Mouse (Mus musculus): Measurements from ENCODE around the gene Gm14214. TPM values are rescaled to one million over a fixed set of nuclear protein-coding genes. Genes with fewer than 3 reads are reported as not detected.

Gm14214 gene
- total RNA-seq, 1 experiment from 2014 or later: not detected

GRCm38 (mm10) chr2:154774032-154774431 lies 4.2 kb upstream of the Gm14214 start:
- DNase-seq: no peak

- DNase-seq: no peak
Observed at GRCm38 (mm10) chr2:154771604-154772003, 1.8 kb upstream of the Gm14214 start.

GRCm38 (mm10) chr2:154767051-154767450 lies 2.8 kb downstream of the Gm14214 start:
- DNase-seq: no peak

- DNase-seq: no peak
Observed at GRCm38 (mm10) chr2:154765554-154766008, 4.2 kb downstream of the Gm14214 start.

GRCm38 (mm10) chr2:154764828-154765497 lies 4.9 kb downstream of the Gm14214 start:
- DNase-seq: no peak

GRCm38 (mm10) chr2:154763226-154763625 lies 6.6 kb downstream of the Gm14214 start:
- no peak for DNase-seq

- DNase-seq: no peak
Observed at GRCm38 (mm10) chr2:154758454-154758853, 11.4 kb downstream of the Gm14214 start.

GRCm38 (mm10) chr2:154757691-154758090 lies 12.1 kb downstream of the Gm14214 start:
- DNase-seq: no peak

GRCm38 (mm10) chr2:154755791-154756190 lies 14.0 kb downstream of the Gm14214 start:
- no peak for DNase-seq

- DNase-seq: no peak
Observed at GRCm38 (mm10) chr2:154754068-154754560, 15.7 kb downstream of the Gm14214 start.

- peak; percentile 71 for DNase-seq
Observed at GRCm38 (mm10) chr2:154751924-154752323, 17.9 kb downstream of the Gm14214 start.

GRCm38 (mm10) chr2:154749046-154750036 lies 20.5 kb downstream of the Gm14214 start:
- DNase-seq: peak; percentile 37

- DNase-seq: no peak
Observed at GRCm38 (mm10) chr2:154748383-154748782, 21.4 kb downstream of the Gm14214 start.

- DNase-seq: no peak
Observed at GRCm38 (mm10) chr2:154743915-154744314, 25.9 kb downstream of the Gm14214 start.

- peak; percentile 28 for DNase-seq
Observed at GRCm38 (mm10) chr2:154742911-154743819, 26.7 kb downstream of the Gm14214 start.

GRCm38 (mm10) chr2:154738621-154739020 lies 31.2 kb downstream of the Gm14214 start:
- DNase-seq: no peak

- no peak for DNase-seq
Observed at GRCm38 (mm10) chr2:154735986-154736385, 33.8 kb downstream of the Gm14214 start.

- no peak for DNase-seq
Observed at GRCm38 (mm10) chr2:154735416-154735815, 34.4 kb downstream of the Gm14214 start.

- no peak for DNase-seq
Observed at GRCm38 (mm10) chr2:154734977-154735376, 34.9 kb downstream of the Gm14214 start.

- DNase-seq: no peak
Observed at GRCm38 (mm10) chr2:154732503-154733141, 37.2 kb downstream of the Gm14214 start.

GRCm38 (mm10) chr2:154731916-154732315 lies 37.9 kb downstream of the Gm14214 start:
- DNase-seq: no peak
